Mouse (Mus musculus) heart, embryonic 15.5 days (tissue): ENCODE results near the gene Trub1. TPM values are rescaled to one million over a fixed set of nuclear protein-coding genes. Genes with fewer than 3 reads are reported as not detected.

Experiments
- ATAC-seq: fragments of 200-750 bp; cut with Nextera tagmentation; replicated peaks from 2 replicates; pipeline ENCODE4 v1.8.0; 2017; ENCODE audit warnings: low read depth, moderate TSS enrichment; ENCODE audit not compliant: insufficient number of reproducible peaks, insufficient read depth, low FRiP score
- H3K27ac ChIP-seq: fragments of 300-500 bp; sonication (generic); 2 replicates; pipeline ENCODE4 v1.5.1; 2015; ENCODE audit warnings: mild to moderate bottlenecking, inconsistent platforms
- H3K27me3 ChIP-seq: fragments of 300-500 bp; sonication (generic); 2 replicates; pipeline ENCODE4 v1.6.1; 2015; ENCODE audit warnings: inconsistent platforms
- H3K36me3 ChIP-seq: fragments of 300-500 bp; sonication (generic); 2 replicates; pipeline ENCODE4 v1.6.1; 2015; ENCODE audit warnings: mild to moderate bottlenecking, inconsistent platforms
- H3K4me1 ChIP-seq: fragments of 300-500 bp; sonication (generic); replicated peaks from 2 replicates; pipeline ENCODE4 v1.6.1; 2015; ENCODE audit warnings: inconsistent platforms
- H3K4me2 ChIP-seq: fragments of 300-500 bp; sonication (generic); 2 replicates; pipeline ENCODE4 v1.6.1; 2015; ENCODE audit warnings: inconsistent platforms, mild to moderate bottlenecking, moderate library complexity
- H3K4me3 ChIP-seq: fragments of 300-500 bp; sonication (generic); 2 replicates; pipeline ENCODE4 v1.5.1; 2015; ENCODE audit warnings: mild to moderate bottlenecking, inconsistent platforms
- H3K9ac ChIP-seq: fragments of 300-500 bp; sonication (generic); 2 replicates; pipeline ENCODE4 v1.6.1; 2015; ENCODE audit warnings: mild to moderate bottlenecking, inconsistent platforms
- H3K9me3 ChIP-seq: fragments of 300-500 bp; sonication (generic); replicated peaks from 2 replicates; pipeline ENCODE4 v1.6.1; 2016; ENCODE audit warnings: inconsistent platforms
- whole genome bisulfite sequencing: fragments of 180-500 bp; shearing (Covaris S2); methylation state at CpG from one replicate; pipeline ENCODE4 v1.1.7; 2015; ENCODE audit warnings: mixed read lengths; 5-methylcytosine and 5-hydroxymethylcytosine counted together
- polyA plus RNA-seq: library from polyadenylated mRNA; unstranded; fragments of >200 nt; fragmentation: Nextera tagmentation; extraction: Ambion mirVana; gene quantifications from 2 replicates; pipeline ENCODE4 v1.2.1, GENCODE M21; 2015

The Trub1 gene
- 9.6 and 12.8 TPM in 2 replicates for polyA plus RNA-seq

- peak within 1 kb of the TSS; percentile 73 for H3K4me3 ChIP-seq
- H3K4me2 ChIP-seq: peak within 1 kb of the TSS; percentile 62
- no peaks in the 10 kb centered on the region for H3K9me3 ChIP-seq
- WGBS: 4% methylated on average over 26 of the region's 26 CpGs
- ATAC-seq: peak; percentile 95
- no peaks in the 10 kb centered on the region for H3K36me3 ChIP-seq
- peak within 1 kb of the TSS; percentile 74 for H3K9ac ChIP-seq
- H3K27ac ChIP-seq: peak within 1 kb of the TSS; percentile 60
- peaks cover 10% of the 10 kb centered on the region for H3K4me1 ChIP-seq
- H3K27me3 ChIP-seq: no peaks in the 10 kb centered on the region
These were observed at the start of gene Trub1 for GRCm38 (mm10) chr19:57452492-57453217. Gene Trub1, plus strand, starts transcription at chr19:57452912.

GRCm38 (mm10) chr19:57403700-57404501, 48.8 kb upstream of the Trub1 start:
- no peak overlapping the region for H3K27ac ChIP-seq
- 0 out of 2 replicates have a peak, but pooled peaks cover 3% of the 10 kb centered on the region for H3K4me1 ChIP-seq
- no peaks in the 10 kb centered on the region for H3K9me3 ChIP-seq
- no peaks in the 10 kb centered on the region for H3K27me3 ChIP-seq
- H3K9ac ChIP-seq: no peak overlapping the region
- H3K36me3 ChIP-seq: no peaks in the 10 kb centered on the region
- H3K4me3 ChIP-seq: peak overlapping the region; percentile 12; the same call in 1 of the 2 replicates
- WGBS: 17% methylated on average over 24 of the region's 24 CpGs
- peak overlapping the region; percentile 47 for H3K4me2 ChIP-seq
- 0 out of 2 replicates have a peak, but pooled peaks have one; percentile 35 for ATAC-seq

GRCm38 (mm10) chr19:57404502-57404848, 48.2 kb upstream of the Trub1 start:
- Histone ChIP-seq H3K36me3 (no peaks in the 10 kb centered on the region), H3K9me3 (no peaks in the 10 kb centered on the region), H3K4me3 (peak overlapping the region; percentile 12; the same call in 1 of the 2 replicates), H3K4me2 (peak overlapping the region; percentile 47), H3K9ac (no peak overlapping the region), H3K27ac (no peak overlapping the region), H3K27me3 (no peaks in the 10 kb centered on the region), H3K4me1 (0 out of 2 replicates have a peak, but pooled peaks cover 3% of the 10 kb centered on the region)
- 21% methylated on average over 9 of the region's 9 CpGs for WGBS
- no peak for ATAC-seq

DNA sequence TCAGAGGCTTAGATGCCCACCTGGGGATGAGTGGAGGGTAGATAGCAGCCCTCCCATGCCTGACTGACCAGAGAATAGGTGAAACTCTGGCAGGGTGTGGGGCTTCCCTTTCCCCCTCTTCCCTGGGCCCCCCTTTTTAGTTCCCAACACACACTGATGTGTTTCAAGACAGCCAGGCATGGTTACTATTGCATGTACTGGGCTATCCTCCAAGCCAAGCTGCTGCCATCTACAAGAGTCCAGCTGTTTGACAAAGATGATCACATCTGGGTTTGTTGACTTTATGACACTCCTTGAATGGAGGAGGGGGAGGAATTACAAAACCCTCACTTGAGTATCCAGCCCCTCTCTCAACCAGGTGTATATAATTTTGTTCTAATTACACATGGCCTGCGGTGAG, 44.8 kb upstream of the Trub1 start:
- H3K4me3 ChIP-seq: no peak overlapping the region
- no peak overlapping the region for H3K27ac ChIP-seq
- ATAC-seq: no peak
- no peaks in the 10 kb centered on the region for H3K27me3 ChIP-seq
- H3K9ac ChIP-seq: no peak overlapping the region
- 100% methylated on average over 1 of the region's 1 CpGs for WGBS
- peaks cover 13% of the 10 kb centered on the region for H3K4me1 ChIP-seq
- H3K4me2 ChIP-seq: no peak overlapping the region
- no peaks in the 10 kb centered on the region for H3K36me3 ChIP-seq
- H3K9me3 ChIP-seq: no peaks in the 10 kb centered on the region

DNA sequence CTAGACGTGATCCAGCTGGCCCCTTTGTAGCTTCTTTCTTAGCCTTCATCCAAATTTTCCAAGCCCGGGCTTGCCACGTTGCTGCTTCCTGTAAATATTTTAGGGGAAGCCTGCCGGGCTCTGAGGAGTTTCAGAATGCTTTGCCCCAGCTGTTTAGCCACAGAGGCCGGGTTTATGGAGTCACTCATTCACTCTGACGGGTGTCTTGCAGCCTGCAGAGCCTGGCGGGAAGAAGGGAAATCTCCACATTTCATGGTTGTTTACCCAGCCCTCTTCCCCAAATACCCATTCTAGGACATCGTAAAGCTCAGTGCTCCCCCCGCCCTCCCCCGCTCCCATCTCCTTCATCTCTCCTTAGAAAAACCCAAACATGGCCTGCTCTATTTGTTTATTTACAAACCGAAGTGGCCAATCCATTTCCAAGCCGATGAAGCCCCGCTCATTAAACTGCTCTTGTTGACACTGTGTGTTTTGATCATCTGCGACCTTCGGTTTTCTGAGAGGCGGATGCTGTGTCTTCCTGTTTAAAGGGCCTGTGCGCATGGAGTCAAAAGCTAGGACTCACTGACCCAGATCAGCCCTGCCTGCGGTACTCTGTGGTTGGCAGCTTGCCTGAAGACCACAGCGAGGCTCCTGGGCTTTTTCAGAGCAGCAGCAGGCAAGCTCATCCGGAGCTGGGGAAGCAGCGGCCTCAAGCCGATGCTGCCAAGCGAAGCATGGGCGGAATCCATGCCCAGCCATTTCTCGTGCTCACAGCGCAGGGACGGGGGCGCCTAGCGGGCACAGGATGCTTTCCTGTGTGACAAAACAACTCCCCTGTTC, 41.1 kb upstream of the Trub1 start:
- peak overlapping the region; percentile 29 for H3K4me3 ChIP-seq
- peak overlapping the region; percentile 25; the same call in 1 of the 2 replicates for H3K9ac ChIP-seq
- whole genome bisulfite sequencing: 20% methylated on average over 29 of the region's 29 CpGs
- H3K36me3 ChIP-seq: no peaks in the 10 kb centered on the region
- peak overlapping the region; percentile 22; the same call in 1 of the 2 replicates for H3K27ac ChIP-seq
- H3K27me3 ChIP-seq: no peaks in the 10 kb centered on the region
- no peaks in the 10 kb centered on the region for H3K9me3 ChIP-seq
- peak; percentile 69 for ATAC-seq
- peak overlapping the region; percentile 57 for H3K4me2 ChIP-seq
- H3K4me1 ChIP-seq: peaks cover 9% of the 10 kb centered on the region

GRCm38 (mm10) chr19:57413170-57413569, 39.5 kb upstream of the Trub1 start:
- no peak for ATAC-seq
- 28% methylated on average over 3 of the region's 3 CpGs for WGBS
- H3K4me2 ChIP-seq: no peak overlapping the region

GRCm38 (mm10) chr19:57413918-57414317, 38.8 kb upstream of the Trub1 start:
- WGBS: 81% methylated on average over 6 of the region's 6 CpGs
- no peak overlapping the region for H3K4me3 ChIP-seq
- peaks cover 15% of the 10 kb centered on the region for H3K4me1 ChIP-seq
- no peaks in the 10 kb centered on the region for H3K36me3 ChIP-seq
- ATAC-seq: no peak
- H3K9ac ChIP-seq: no peak overlapping the region
- H3K27ac ChIP-seq: no peak overlapping the region
- no peaks in the 10 kb centered on the region for H3K9me3 ChIP-seq
- H3K27me3 ChIP-seq: no peaks in the 10 kb centered on the region
- H3K4me2 ChIP-seq: no peak overlapping the region

More at GRCm38 (mm10) chr19:57413170-57413569, 39.5 kb upstream of the Trub1 start:
- Histone ChIP-seq H3K4me3 (no peak overlapping the region), H3K9ac (no peak overlapping the region), H3K4me1 (peaks cover 15% of the 10 kb centered on the region), H3K27me3 (no peaks in the 10 kb centered on the region), H3K36me3 (no peaks in the 10 kb centered on the region), H3K9me3 (no peaks in the 10 kb centered on the region), H3K27ac (no peak overlapping the region)

DNA sequence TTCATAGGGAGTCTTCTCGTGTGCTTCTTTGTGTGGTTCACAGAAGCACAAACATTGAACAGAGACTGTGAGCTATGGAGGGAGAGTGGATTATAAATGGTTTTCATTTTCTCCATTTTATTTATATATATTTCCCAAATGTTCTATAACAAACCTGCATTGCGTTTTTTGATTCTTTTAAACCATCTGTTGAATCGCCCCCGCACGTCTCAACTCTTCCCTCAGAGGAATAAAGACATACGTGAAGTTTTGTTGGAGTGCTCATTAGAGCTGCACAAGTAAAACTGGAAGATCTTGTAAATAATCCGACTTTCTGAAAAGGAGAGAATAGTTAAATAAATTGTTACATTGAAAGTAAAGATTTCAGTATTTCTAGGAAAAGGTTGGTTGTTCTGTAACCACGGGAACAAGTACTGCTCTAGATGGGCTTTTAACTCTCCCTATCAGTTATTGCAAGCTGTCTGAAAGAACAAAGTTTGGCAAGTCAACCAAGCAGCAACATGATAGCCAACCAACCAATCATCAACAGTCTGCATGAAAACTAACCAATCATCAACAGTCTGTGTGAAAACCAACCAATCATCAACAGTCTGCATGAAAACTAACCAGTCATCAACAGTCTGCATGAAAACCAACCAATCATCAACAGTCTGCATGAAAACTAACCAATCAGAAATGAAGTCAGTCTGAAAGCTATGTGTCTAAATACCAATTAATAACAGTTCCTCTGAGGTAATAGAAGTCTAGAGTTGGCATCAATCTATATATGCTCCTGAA, 37.5 kb upstream of the Trub1 start:
- H3K4me3 ChIP-seq: no peak overlapping the region
- H3K36me3 ChIP-seq: no peaks in the 10 kb centered on the region
- no peaks in the 10 kb centered on the region for H3K27me3 ChIP-seq
- WGBS: 88% methylated on average over 8 of the region's 8 CpGs
- no peak overlapping the region for H3K27ac ChIP-seq
- no peak for ATAC-seq
- peaks cover 15% of the 10 kb centered on the region for H3K4me1 ChIP-seq
- no peak overlapping the region for H3K4me2 ChIP-seq
- no peak overlapping the region for H3K9ac ChIP-seq
- H3K9me3 ChIP-seq: no peaks in the 10 kb centered on the region

DNA sequence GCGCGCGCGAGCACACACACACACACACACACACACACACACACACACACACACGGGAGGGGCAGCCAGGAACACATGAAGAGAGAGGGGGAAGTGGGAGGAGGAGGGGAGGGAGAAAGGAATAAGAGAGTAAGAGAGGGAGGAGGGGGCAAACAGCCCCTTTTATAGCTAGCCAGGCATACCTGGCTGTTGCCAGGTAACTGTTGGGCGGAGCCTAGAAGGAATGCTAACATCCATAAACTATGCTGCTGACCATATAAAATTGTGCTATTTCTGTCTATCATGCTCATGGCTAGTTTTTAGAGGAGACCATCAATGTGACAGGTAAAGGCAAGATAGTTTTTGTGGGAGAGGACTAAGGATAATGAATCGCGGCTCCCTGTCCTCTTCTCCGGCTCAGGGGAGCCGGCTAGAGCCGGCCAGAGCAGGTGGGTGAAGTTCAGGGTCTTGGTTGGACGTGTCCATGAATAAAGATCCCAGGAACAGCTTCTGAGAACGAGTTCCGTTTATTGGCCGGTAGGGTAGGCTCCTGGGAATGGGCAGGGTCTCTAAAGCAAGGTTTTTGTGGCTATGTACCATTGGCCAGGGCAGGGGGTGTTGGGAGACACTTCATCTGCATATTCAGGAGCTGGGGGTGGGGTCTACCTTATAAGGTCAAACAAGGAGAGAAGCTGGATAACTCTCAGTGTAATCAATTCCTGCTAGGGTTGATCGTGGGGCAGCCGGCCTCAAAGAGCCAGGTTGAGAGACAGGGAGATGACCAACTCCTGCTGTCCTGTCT, 34.7 kb upstream of the Trub1 start:
- ATAC-seq: no peak
- Histone ChIP-seq H3K4me3 (peak overlapping the region; percentile 35), H3K9ac (no peak overlapping the region), H3K9me3 (no peaks in the 10 kb centered on the region), H3K27ac (no peak overlapping the region), H3K4me2 (peak overlapping the region; percentile 56), H3K36me3 (no peaks in the 10 kb centered on the region), H3K4me1 (peaks cover 6% of the 10 kb centered on the region; the same call in 1 of the 2 replicates), H3K27me3 (no peaks in the 10 kb centered on the region)
- WGBS: 20% methylated on average over 17 of the region's 17 CpGs

DNA sequence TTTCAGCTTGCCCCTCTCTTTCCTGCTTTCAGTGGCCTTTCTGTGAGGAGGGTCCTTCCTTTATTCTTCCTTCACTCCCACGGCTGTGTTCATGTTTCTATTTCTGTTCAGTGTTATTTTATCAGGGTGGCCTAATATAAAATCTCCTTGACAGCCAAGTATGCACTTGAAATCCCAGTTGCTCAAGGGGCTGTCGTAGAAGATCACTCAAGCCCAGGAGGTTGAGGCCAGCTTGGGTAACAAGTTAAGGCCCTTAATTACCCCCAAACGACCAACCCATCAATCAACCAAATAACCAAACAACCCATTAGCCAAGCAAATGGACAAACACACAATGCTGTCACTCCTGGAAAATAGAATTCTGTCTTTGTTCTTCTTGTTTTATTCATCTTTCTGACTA, 29.3 kb upstream of the Trub1 start:
- Histone ChIP-seq H3K27ac (no peak overlapping the region), H3K27me3 (no peaks in the 10 kb centered on the region), H3K4me3 (no peak overlapping the region), H3K9ac (no peak overlapping the region), H3K4me1 (peaks cover 7% of the 10 kb centered on the region), H3K36me3 (no peaks in the 10 kb centered on the region), H3K4me2 (0 out of 2 replicates have a peak overlapping the region, but pooled peaks have one; percentile 14), H3K9me3 (no peaks in the 10 kb centered on the region)
- ATAC-seq: no peak
- WGBS: 15% methylated on average over 3 of the region's 3 CpGs
